Mouse (Mus musculus) forebrain, embryonic 12.5 days (tissue): Measurements from ENCODE around the gene Atxn7l1. TPM values are rescaled to one million over a fixed set of nuclear protein-coding genes. Genes with fewer than 3 reads are reported as not detected.

Experiments
- ATAC-seq: fragments of 200-750 bp; cut with Nextera tagmentation; 2 replicates; pipeline ENCODE4 v1.8.0; 2017; ENCODE audit warnings: moderate TSS enrichment; ENCODE audit not compliant: low FRiP score
- H3K27ac ChIP-seq: fragments of 300-500 bp; sonication (generic); 2 replicates; pipeline ENCODE4 v1.5.1; 2016; ENCODE audit warnings: mild to moderate bottlenecking
- H3K27me3 ChIP-seq: fragments of 300-500 bp; sonication (generic); 2 replicates; pipeline ENCODE4 v1.6.1; 2016; ENCODE audit warnings: mild to moderate bottlenecking
- H3K36me3 ChIP-seq: fragments of 300-500 bp; sonication (generic); replicated peaks from 2 replicates; pipeline ENCODE4 v1.6.1; 2016; ENCODE audit warnings: mild to moderate bottlenecking
- H3K4me1 ChIP-seq: fragments of 300-500 bp; sonication (generic); 2 replicates; pipeline ENCODE4 v1.6.1; 2016
- H3K4me2 ChIP-seq: fragments of 300-500 bp; sonication (generic); 2 replicates; pipeline ENCODE4 v1.6.1; 2016; ENCODE audit warnings: mild to moderate bottlenecking, moderate library complexity
- H3K4me3 ChIP-seq: fragments of 300-500 bp; sonication (generic); replicated peaks from 2 replicates; pipeline ENCODE4 v1.5.1; 2016; ENCODE audit warnings: mild to moderate bottlenecking
- H3K9ac ChIP-seq: fragments of 300-500 bp; sonication (generic); 2 replicates; pipeline ENCODE4 v1.6.1; 2016; ENCODE audit warnings: mild to moderate bottlenecking
- H3K9me3 ChIP-seq: fragments of 300-500 bp; sonication (generic); 2 replicates; pipeline ENCODE4 v1.6.1; 2016
- WGBS: fragments of 180-500 bp; shearing (Covaris S2); methylation state at CpG from one replicate; pipeline ENCODE4 v1.1.7; 2016; 5-methylcytosine and 5-hydroxymethylcytosine counted together
- polyA plus RNA-seq: library from polyadenylated mRNA; unstranded; fragments of >200 nt; fragmentation: Nextera tagmentation; extraction: Ambion mirVana; gene quantifications from 2 replicates; pipeline ENCODE4 v1.2.1, GENCODE M21; 2016

The Atxn7l1 gene
- 12.8 and 15.0 TPM in 2 replicates for polyA plus RNA-seq

DNA sequence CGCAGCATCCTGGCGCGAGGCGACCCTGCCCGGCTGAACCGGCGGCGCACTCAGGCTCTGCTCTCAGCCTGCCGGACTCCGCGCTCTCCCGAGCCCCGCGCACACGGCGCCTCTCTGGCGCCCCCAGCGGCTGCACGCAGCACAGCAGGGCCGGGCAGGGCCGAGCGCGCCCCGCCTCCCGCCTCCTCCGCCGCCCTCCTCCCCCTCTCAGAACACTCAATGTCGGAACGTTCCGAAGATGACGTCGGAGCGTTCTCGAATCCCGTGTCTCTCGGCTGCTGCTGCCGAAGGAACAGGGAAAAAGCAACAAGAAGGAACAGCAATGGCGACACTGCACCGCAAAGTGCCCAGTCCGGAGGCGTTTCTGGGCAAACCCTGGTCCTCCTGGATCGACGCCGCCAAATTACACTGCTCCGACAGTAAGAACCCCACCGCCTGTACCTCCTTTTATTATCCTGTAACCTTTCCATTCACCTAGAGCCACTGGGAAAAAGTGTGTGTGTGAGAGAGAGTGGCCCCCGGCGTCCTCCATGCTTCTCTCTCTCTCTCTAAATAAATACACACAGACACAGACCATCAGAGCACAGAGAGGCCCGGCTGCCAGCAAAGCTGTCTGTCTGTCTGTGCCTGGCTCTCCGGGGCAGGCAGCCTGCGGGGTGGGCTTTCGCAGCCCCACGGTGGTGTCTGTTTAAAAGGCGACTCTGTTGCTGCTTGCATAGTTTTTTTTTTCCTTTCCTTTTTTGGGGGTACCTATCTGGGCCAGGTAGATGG is at the start of gene Atxn7l1:
Gene Atxn7l1 (plus strand): TSS at position 197 of the 771 bp plus-strand sequence.
- Histone ChIP-seq H3K36me3 (no peaks in the 10 kb centered on the region), H3K4me1 (peaks cover 21% of the 10 kb centered on the region), H3K27me3 (peaks cover 20% of the 10 kb centered on the region), H3K9ac (peak within 1 kb of the TSS; percentile 85), H3K4me3 (peak within 1 kb of the TSS; percentile 67), H3K9me3 (no peaks in the 10 kb centered on the region), H3K4me2 (peak within 1 kb of the TSS; percentile 83), H3K27ac (peak within 1 kb of the TSS; percentile 67)
- under 1% methylated on average over 54 of the region's 54 CpGs for WGBS
- peak; percentile 95 for ATAC-seq

DNA sequence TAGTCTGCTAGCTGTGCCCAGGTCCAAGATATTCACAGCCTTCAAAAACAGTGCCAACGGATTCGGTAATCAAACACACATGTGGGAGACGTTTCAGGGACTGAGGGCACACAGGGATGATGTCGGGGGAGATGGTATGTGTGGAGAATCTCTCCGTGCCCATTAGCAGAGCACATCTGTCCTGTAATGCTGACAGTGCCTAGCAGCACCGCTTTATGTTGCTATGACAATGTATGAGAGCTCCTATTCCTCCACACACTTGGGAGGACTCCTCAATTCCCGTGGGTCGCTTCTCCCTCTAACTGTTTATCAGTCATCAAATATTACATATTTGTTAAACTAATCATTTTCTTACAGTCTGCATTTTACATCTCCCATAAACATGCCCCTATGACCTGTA is 45.9 kb upstream of the Atxn7l1 start:
- H3K27ac ChIP-seq: no peak overlapping the region; the same call in 1 of the 2 replicates
- 80% methylated on average over 8 of the region's 8 CpGs for WGBS

DNA sequence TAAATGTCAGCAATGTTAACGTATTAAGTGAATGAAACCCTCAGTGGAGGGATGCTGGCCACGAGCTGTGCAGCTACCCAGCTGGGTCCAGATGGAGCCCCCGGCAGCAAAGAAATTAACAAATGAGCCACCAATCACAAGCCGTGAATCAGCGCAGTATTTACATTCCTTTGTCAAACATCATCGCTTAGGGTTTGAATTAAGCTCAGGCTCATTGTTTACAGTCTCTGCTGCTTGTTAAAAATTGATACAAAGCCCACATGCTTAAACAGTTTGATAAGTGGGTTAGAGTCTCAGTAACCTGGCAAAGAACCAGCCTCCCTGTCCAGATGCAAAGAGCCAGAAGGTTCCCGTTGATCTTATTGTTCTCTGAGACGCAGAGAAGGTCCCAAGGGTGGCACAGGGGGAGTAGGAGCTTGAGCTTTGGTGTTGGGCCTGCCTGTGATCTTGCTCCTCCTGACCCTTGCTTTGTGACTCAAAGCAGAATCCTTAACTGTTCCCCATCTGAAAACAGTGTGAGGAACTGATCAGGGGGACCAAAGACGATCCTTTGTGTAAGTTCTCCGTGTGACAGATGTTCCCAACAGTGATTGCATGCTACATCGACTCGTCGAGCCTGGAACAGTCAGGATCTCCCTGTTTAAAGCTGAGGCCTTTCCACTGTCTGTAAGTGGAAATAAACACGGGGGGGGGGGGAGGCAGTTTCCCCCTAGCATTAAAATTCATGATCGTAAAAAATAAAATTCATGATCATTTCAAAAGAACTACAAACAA is 45.0 kb upstream of the Atxn7l1 start:
- ATAC-seq: peak; percentile 78
- Histone ChIP-seq H3K4me1 (peaks cover 17% of the 10 kb centered on the region), H3K27me3 (peaks cover 17% of the 10 kb centered on the region), H3K9ac (no peak overlapping the region), H3K27ac (peak overlapping the region; percentile 14; the same call in 1 of the 2 replicates), H3K36me3 (no peaks in the 10 kb centered on the region), H3K9me3 (no peaks in the 10 kb centered on the region), H3K4me2 (no peak overlapping the region), H3K4me3 (no peak overlapping the region)
- 34% methylated on average over 15 of the region's 15 CpGs for WGBS

More for the DNA sequence above, 45.9 kb upstream of the Atxn7l1 start:
- ATAC-seq: no peak
- Histone ChIP-seq H3K4me2 (no peak overlapping the region), H3K36me3 (no peaks in the 10 kb centered on the region), H3K9ac (no peak overlapping the region), H3K9me3 (no peaks in the 10 kb centered on the region), H3K4me1 (peaks cover 17% of the 10 kb centered on the region), H3K27me3 (peaks cover 17% of the 10 kb centered on the region), H3K4me3 (no peak overlapping the region)

DNA sequence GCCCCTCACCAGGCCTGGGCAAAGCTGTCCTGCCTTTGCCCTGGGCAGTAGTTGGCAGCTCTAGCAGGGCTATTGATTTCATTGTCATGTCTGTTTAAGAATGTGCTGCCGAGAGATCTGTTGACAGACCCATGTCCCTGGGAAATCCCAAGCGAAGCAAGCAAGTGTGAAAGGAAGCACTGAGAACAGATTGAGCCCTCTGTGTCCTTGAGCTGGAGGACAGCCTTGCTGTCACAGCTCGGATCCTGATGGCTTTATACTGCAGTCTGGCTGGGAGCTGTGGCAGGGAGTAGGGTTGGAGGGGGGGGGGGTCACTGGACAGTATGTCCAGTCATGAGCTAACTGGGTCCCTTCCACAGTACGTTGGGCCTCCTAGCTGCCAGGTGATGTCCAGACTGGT is 41.8 kb upstream of the Atxn7l1 start:
- Histone ChIP-seq H3K4me2 (no peak overlapping the region), H3K9me3 (no peaks in the 10 kb centered on the region), H3K4me3 (no peak overlapping the region), H3K9ac (no peak overlapping the region), H3K36me3 (no peaks in the 10 kb centered on the region), H3K27me3 (peaks cover 19% of the 10 kb centered on the region), H3K4me1 (peaks cover 19% of the 10 kb centered on the region), H3K27ac (no peak overlapping the region; the same call in 1 of the 2 replicates)
- no peak for ATAC-seq
- 75% methylated on average over 4 of the region's 4 CpGs for whole genome bisulfite sequencing

DNA sequence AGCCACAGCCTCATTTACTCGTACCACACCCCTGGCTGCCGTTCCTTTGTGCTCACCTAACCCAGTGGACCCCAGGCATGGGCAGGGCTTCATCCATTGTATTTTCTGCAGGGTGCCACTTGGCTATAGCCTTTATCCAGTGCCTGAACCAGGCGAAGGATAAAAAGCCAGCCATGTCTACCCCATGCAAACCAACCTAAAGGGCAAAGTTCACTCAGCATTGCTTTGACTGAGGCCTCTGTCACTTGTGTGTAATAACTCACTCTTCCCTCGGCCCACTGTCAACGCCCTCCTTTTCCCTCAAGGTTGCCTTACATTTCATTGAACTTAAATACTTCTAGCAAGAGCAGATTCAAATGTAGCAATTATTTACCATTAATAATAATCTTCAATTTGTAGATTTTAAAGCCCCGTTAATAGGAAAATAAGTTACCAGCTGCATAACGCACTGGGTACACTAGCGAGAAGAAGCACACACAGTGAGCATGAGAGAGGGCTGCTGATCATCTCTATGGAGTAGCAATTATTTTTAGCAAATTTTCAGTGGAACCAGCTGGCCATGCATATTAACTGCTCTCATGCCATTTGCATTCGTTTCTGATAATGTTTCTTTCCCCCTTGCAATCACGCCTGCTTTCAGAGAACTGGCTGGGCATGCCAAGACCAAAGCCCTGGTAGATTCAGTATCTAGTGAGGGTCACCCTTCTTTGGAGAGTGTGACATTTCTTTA is 40.9 kb upstream of the Atxn7l1 start:
- H3K4me3 ChIP-seq: no peak overlapping the region
- no peak for ATAC-seq
- 69% methylated on average over 10 of the region's 10 CpGs for WGBS
- no peak overlapping the region for H3K9ac ChIP-seq
- peaks cover 19% of the 10 kb centered on the region for H3K27me3 ChIP-seq
- peaks cover 23% of the 10 kb centered on the region for H3K4me1 ChIP-seq
- 0 out of 2 replicates have a peak overlapping the region, but pooled peaks have one; percentile 42 for H3K27ac ChIP-seq
- no peak overlapping the region for H3K4me2 ChIP-seq
- H3K36me3 ChIP-seq: no peaks in the 10 kb centered on the region
- no peaks in the 10 kb centered on the region for H3K9me3 ChIP-seq

DNA sequence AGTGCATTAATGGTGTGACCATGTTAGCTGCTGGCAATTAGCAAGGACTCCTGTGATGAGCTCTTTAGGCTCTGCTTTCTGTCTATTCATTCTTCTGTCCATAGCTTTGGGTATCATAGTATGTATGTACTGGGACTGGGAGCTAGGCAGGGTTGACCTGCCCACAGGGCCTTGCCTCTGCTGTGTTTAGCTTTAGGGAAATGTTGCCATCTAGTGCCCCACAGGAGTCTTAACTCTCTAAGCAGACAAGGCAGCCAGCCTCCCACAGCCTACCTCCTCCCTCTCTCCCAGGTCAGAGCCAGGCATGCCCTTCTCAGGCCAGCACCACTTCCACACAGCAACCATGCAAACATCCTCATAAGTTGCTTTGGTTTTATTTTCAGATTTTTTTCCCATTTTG is 38.0 kb upstream of the Atxn7l1 start:
- no peak overlapping the region for H3K27ac ChIP-seq
- peak; percentile 70; the same call in 1 of the 2 replicates for ATAC-seq

DNA sequence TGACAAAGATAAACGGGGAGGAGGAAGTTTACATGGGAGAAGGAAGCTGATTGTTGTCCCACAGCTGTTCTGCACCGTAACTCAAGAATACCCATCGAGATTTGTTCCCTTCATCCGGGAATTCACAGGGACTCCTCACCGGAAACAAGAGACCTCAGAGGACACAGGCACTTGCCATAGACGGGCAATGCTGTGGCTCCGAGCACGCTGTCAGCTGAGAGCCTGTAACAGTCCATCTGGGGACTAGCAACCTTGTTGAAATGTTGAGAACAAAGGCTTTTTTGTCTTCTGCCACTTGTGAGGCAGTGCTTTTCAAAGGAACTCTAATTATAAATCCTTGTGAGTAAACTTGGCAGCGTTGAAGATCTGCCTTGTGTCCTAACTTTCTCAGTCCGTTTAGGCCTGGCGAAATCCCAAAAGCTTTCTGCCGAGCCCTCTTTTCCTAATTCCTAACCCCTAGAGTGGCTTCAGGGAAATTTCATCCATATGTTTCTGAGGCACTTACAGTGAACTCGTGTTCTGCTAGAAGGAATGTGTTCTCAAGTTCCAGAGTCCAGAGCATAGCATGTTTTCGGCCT is 36.5 kb upstream of the Atxn7l1 start:
- Histone ChIP-seq H3K27ac (peak overlapping the region; percentile 56; the same call in 1 of the 2 replicates), H3K27me3 (peaks cover 7% of the 10 kb centered on the region; the same call in 1 of the 2 replicates), H3K4me2 (no peak overlapping the region), H3K9me3 (no peaks in the 10 kb centered on the region), H3K4me1 (peaks cover 22% of the 10 kb centered on the region), H3K4me3 (no peak overlapping the region), H3K9ac (no peak overlapping the region), H3K36me3 (no peaks in the 10 kb centered on the region)
- WGBS: 22% methylated on average over 14 of the region's 14 CpGs
- ATAC-seq: peak; percentile 69

More for the DNA sequence above, 38.0 kb upstream of the Atxn7l1 start:
- no peak overlapping the region for H3K9ac ChIP-seq
- no peak overlapping the region for H3K4me2 ChIP-seq
- peaks cover 9% of the 10 kb centered on the region; the same call in 1 of the 2 replicates for H3K27me3 ChIP-seq
- H3K9me3 ChIP-seq: no peaks in the 10 kb centered on the region
- H3K36me3 ChIP-seq: no peaks in the 10 kb centered on the region
- H3K4me3 ChIP-seq: no peak overlapping the region
- H3K4me1 ChIP-seq: peaks cover 22% of the 10 kb centered on the region

DNA sequence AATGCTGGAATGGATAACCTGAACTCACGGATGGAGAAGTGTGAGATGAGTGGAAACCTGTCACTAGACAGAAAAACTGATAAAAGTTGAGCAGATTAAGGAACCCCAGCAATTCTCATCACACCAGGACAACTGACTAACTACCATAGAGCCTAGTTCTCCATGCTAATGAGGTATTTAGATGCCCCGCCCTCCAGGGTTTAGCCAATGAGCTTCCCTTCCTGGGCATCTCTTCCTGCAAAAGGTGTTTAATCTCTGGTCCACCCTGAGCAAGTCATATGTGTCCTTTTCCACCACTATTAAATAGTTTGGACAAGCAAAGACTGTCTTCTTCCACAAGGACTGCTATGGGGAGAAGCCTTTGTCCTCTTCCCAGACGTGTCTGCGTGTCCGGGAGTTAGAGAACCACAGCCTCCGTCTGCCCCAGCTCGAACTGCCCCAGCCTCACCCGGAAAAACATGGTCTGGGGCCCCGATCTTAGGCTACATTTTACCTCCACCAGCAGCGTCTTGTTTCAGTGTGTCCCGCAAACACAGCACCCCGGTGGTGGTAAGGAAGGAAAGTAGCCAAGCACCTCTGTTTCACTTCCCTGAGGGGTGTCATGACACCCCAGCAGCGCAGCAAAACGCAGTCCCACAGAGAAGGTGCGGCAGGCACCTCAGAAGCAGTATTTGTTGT is 28.7 kb upstream of the Atxn7l1 start:
- H3K36me3 ChIP-seq: no peaks in the 10 kb centered on the region
- no peaks in the 10 kb centered on the region for H3K9me3 ChIP-seq
- H3K27ac ChIP-seq: no peak overlapping the region
- peaks cover 9% of the 10 kb centered on the region; the same call in 1 of the 2 replicates for H3K27me3 ChIP-seq
- 37% methylated on average over 15 of the region's 15 CpGs for WGBS
- no peak overlapping the region for H3K4me3 ChIP-seq
- no peak overlapping the region for H3K9ac ChIP-seq
- H3K4me1 ChIP-seq: peaks cover 6% of the 10 kb centered on the region; the same call in 1 of the 2 replicates
- ATAC-seq: no peak
- H3K4me2 ChIP-seq: no peak overlapping the region

DNA sequence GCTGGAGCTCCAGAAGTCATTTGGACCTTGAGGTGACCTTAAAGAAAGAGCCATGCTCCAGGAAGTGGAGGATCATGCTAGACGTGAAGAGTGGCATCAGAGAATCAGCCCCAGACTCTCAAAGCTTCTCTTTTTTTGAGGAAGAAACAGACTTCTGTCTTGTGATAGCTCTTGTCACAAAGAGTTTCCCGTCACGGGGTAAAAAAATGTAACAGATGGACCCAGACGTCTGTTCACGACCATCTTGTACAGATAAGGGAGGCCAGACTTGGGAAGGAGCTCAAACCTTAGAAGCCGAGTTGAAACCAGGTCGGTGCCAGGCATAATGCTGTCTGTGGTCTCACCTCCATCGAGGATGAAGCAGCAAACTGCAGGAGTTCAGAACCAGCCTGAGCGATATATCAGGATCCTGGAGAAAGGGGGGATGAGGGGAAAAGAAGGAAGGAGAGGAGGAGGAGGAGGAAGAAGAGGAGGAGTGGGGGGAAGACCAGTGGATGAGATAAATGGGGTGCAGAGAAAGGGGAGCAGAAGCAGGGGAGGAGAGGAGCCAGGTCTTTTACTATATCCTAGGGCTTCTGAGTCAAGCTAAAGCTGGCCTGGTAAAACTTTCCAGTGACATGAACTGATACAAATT is 21.8 kb upstream of the Atxn7l1 start:
- H3K27ac ChIP-seq: no peak overlapping the region
- no peak overlapping the region for H3K9ac ChIP-seq
- no peak overlapping the region for H3K4me2 ChIP-seq
- no peak for ATAC-seq
- no peaks in the 10 kb centered on the region for H3K27me3 ChIP-seq
- H3K4me3 ChIP-seq: no peak overlapping the region
- no peaks in the 10 kb centered on the region for H3K9me3 ChIP-seq
- peaks cover 17% of the 10 kb centered on the region for H3K4me1 ChIP-seq
- no peaks in the 10 kb centered on the region for H3K36me3 ChIP-seq
- WGBS: 86% methylated on average over 9 of the region's 9 CpGs

DNA sequence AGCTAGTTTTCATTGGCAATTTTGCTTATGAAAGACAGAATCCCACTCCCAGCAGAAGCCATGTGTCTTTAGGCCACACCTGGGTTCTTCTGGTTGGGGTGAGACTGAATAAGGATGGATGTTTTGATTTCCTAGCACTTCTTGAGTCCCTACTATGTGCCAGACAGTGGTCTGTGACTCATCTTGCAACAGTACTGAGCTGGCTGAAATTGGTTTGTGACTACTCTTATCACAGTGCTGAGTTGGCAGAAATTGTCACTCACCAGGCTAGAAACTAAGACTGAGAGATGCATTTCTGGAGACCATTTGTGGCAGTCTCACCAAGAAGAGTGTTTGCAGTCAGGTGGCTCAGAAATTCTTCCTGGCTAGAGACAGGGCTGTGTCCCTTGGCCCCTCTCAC is 21.2 kb upstream of the Atxn7l1 start:
- no peak overlapping the region for H3K27ac ChIP-seq
- H3K27me3 ChIP-seq: no peaks in the 10 kb centered on the region
- no peak overlapping the region for H3K4me2 ChIP-seq
- no peak overlapping the region for H3K4me3 ChIP-seq
- no peak for ATAC-seq
- H3K36me3 ChIP-seq: no peaks in the 10 kb centered on the region
- H3K4me1 ChIP-seq: peaks cover 17% of the 10 kb centered on the region
- H3K9ac ChIP-seq: no peak overlapping the region
- H3K9me3 ChIP-seq: no peaks in the 10 kb centered on the region

DNA sequence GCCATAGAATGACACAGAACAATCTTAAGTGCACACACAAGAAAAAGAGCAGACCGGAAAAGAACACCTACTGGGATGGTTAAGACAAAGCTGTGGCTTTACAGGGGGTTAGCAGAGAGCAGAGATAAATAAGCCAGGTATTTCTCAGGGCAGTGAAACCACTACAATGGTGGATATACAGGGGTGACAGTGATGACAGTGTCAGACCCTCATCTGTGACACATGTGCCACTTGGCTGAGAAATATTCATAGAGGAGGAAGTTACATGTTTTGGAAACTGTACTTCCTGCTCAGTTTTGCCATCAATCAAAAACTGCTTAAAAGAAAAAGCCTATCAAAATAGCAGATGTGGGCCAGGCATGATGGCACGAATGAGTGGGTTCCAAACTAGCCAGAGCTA is 19.4 kb upstream of the Atxn7l1 start:
- no peak for ATAC-seq
- no peaks in the 10 kb centered on the region for H3K27me3 ChIP-seq
- H3K36me3 ChIP-seq: no peaks in the 10 kb centered on the region
- H3K4me1 ChIP-seq: peaks cover 17% of the 10 kb centered on the region
- no peak overlapping the region for H3K9ac ChIP-seq
- H3K9me3 ChIP-seq: no peaks in the 10 kb centered on the region
- WGBS: 86% methylated on average over 2 of the region's 2 CpGs
- no peak overlapping the region for H3K27ac ChIP-seq
- no peak overlapping the region for H3K4me2 ChIP-seq
- H3K4me3 ChIP-seq: no peak overlapping the region
